Mouse (Mus musculus): ENCODE results near the gene Gata2.
A peak's percentile ranks its signal among the peaks of the same experiment; 100 is the strongest.

Gata2 gene

GRCm38 (mm10) chr6:88208321-88208720 is 14.6 kb downstream of the Gata2 start:
- no peak for DNase-seq (ENCODE audit: low spot score in 2 of 2)

- DNase-seq (ENCODE audit: low spot score in 2 of 2) = no peak
Observed at GRCm38 (mm10) chr6:88209453-88209852, 15.8 kb downstream of the Gata2 start.

GRCm38 (mm10) chr6:88210182-88210581 is 16.5 kb downstream of the Gata2 start:
- no peak for DNase-seq (ENCODE audit: low spot score in 2 of 2)

GRCm38 (mm10) chr6:88215797-88216196 is 22.1 kb downstream of the Gata2 start:
- DNase-seq (ENCODE audit: low spot score in 2 of 2) = no peak

GRCm38 (mm10) chr6:88216199-88216598 is 22.5 kb downstream of the Gata2 start:
- DNase-seq (ENCODE audit: low spot score in 2 of 2) = no peak

- no peak for DNase-seq (ENCODE audit: low spot score in 2 of 2)
Observed at GRCm38 (mm10) chr6:88219094-88219493, 25.4 kb downstream of the Gata2 start.

GRCm38 (mm10) chr6:88221968-88222367 is 28.3 kb downstream of the Gata2 start, which contains the start of gene Dnajb8:
Gene Dnajb8 (plus strand): TSS chr6:88222268.
- DNase-seq (ENCODE audit: low spot score in 2 of 2) = no peak

GRCm38 (mm10) chr6:88226570-88226994 is 32.9 kb downstream of the Gata2 start:
- DNase-seq (ENCODE audit: low spot score in 2 of 2) = no peak

- DNase-seq (ENCODE audit: low spot score in 2 of 2) = no peak
Observed at GRCm38 (mm10) chr6:88227537-88227936, 33.8 kb downstream of the Gata2 start.

GRCm38 (mm10) chr6:88229221-88229620 is 35.5 kb downstream of the Gata2 start:
- no peak for DNase-seq (ENCODE audit: low spot score in 2 of 2)

GRCm38 (mm10) chr6:88231821-88232220 is 38.1 kb downstream of the Gata2 start:
- no peak for DNase-seq (ENCODE audit: low spot score in 2 of 2)

GRCm38 (mm10) chr6:88232221-88232620 is 38.5 kb downstream of the Gata2 start:
- no peak for DNase-seq (ENCODE audit: low spot score in 2 of 2)

GRCm38 (mm10) chr6:88233996-88234395 is 40.3 kb downstream of the Gata2 start:
- no peak for DNase-seq (ENCODE audit: low spot score in 2 of 2)

- DNase-seq (ENCODE audit: low spot score in 2 of 2) = no peak
Observed at GRCm38 (mm10) chr6:88235461-88235860, 41.8 kb downstream of the Gata2 start.

GRCm38 (mm10) chr6:88235983-88236382 is 42.3 kb downstream of the Gata2 start:
- no peak for DNase-seq (ENCODE audit: low spot score in 2 of 2)

- DNase-seq (ENCODE audit: low spot score in 2 of 2) = no peak
Observed at GRCm38 (mm10) chr6:88236513-88236912, 42.8 kb downstream of the Gata2 start.

GRCm38 (mm10) chr6:88242604-88243003 is 48.9 kb downstream of the Gata2 start:
- peak in 1 of 2 experiments; percentile 41 for DNase-seq (ENCODE audit: low spot score in 2 of 2)

GRCm38 (mm10) chr6:88249231-88249630 is 55.5 kb downstream of the Gata2 start:
- DNase-seq (ENCODE audit: low spot score in 2 of 2) = no peak

GRCm38 (mm10) chr6:88251396-88251795 is 57.7 kb downstream of the Gata2 start:
- DNase-seq (ENCODE audit: low spot score in 2 of 2) = no peak

GRCm38 (mm10) chr6:88251798-88252478 is 58.2 kb downstream of the Gata2 start:
- DNase-seq (ENCODE audit: low spot score in 2 of 2) = no peak

GRCm38 (mm10) chr6:88254082-88254481 is 60.4 kb downstream of the Gata2 start:
- DNase-seq (ENCODE audit: low spot score in 2 of 2) = no peak

- no peak for DNase-seq (ENCODE audit: low spot score in 2 of 2)
Observed at GRCm38 (mm10) chr6:88255435-88255834, 61.7 kb downstream of the Gata2 start.

Measured in thymus, postnatal 10 days (tissue).